Mouse (Mus musculus) myocyte (in vitro differentiated cells): ENCODE results near the gene Mrrf.

Source experiments
- POLR2A ChIP-seq: IDR thresholded peaks from one replicate; pipeline ENCODE4 v1.6.1; 2011; ENCODE audit warnings: low read depth, mild to moderate bottlenecking, control low read depth, moderate library complexity; ENCODE audit not compliant: insufficient read length
- TCF12 ChIP-seq: IDR thresholded peaks from one replicate; pipeline ENCODE4 v1.6.1; 2011; ENCODE audit warnings: mild to moderate bottlenecking, control low read depth; ENCODE audit not compliant: poor library complexity, insufficient read depth, severe bottlenecking

DNA sequence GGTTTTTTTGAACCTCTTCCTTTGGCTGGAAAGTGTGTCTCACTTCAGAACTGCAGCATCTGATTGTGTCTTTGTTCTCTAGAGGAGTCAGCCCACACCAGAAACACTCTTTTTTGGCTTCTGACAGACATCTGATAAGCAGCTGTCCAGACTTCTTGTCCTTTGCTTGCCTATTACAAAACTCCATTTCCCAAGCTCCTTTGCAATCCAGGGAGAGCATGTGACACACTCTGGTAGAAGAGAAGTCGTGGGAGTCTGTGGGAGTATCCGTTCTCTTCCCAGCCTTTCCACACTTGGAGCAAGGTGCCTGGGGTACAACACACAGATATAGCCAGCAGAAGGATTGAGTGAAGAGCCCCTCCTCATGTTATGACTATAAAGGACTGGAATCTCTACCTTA, 88.4 kb downstream of the Mrrf start:
- TF ChIP-seq TCF12 (no peak), POLR2A (no peak)
